Mouse (Mus musculus): ENCODE measurements at regions not wholly inside any gene's neighbourhood (a gene's known extent, or its start where the extent isn't known, plus 50 kb on each side); places are given as distances from the start of the nearest gene placed in this dataset.

DNA sequence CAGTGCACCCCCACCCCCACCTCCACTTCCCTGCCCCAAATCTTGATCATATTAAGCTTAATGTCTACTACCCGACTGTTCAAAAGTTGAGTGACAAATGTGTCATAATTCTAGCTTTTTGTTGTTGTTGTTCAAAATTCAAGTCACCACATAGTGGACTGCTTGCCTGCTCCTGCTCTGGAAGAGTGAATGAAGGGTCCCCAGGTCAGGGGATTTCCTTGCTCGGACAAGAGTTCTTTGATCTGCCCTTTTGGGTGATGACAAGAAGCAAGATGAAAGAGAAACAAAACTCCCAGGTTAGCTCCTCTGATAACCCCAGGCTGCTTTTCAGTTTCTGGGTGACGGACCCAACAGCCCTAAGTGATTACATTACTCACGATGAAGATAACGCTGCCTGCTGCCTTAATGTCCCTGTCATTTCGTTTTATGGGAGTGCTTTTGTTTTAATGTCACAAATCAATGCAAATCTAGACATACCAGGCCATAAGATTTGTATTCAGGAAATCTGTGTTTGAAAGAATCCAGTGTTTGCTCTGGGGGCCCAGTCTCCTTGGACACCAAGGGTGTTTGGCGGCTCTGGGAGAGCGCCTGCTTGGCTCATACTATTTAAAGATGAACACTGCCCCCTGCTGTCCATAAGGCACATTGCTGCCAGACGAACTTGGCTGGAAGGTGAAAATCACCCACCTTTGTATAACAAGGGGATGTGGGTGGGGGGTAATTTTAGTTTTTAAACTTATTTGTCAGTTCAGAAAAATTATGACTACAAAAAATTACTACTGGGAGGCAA, 172.0 kb upstream of the 1700066M21Rik start:
- Histone ChIP-seq H3K27ac (no peak overlapping the region), H3K4me3 (peak overlapping the region; percentile 35; the same call in 1 of the 2 replicates)
- peak; percentile 93 for TF ChIP-seq CTCF (conservative IDR thresholded peaks at IDR 0.05)
- peak; percentile 75 to 77 for DNase-seq (ENCODE audit: low spot score in 2 of 2)

DNA sequence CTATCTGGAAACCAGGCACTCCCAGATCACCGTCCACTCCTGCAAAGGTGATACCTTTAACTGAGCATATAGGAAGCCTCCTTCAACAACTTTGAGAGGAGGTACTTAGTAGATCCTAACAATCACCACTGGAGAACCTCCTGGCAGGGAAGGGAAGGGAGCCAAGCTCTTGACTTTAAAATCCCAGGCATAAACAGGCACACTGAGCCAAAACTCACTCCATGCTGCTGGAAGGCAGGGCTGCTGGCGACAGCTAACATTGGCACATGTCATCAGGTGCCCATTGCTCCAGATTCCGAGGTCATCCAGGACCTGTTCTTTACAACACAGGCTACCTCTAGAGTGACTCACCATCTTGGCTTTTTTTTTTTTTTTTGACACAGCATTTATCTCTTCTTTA, 170.9 kb upstream of the 1700066M21Rik start:
- H3K4me3 ChIP-seq: no peak overlapping the region
- no peak for TF ChIP-seq CTCF (conservative IDR thresholded peaks at IDR 0.05)
- no peak for DNase-seq (ENCODE audit: low spot score in 2 of 2)
- no peak overlapping the region for H3K27ac ChIP-seq

DNA sequence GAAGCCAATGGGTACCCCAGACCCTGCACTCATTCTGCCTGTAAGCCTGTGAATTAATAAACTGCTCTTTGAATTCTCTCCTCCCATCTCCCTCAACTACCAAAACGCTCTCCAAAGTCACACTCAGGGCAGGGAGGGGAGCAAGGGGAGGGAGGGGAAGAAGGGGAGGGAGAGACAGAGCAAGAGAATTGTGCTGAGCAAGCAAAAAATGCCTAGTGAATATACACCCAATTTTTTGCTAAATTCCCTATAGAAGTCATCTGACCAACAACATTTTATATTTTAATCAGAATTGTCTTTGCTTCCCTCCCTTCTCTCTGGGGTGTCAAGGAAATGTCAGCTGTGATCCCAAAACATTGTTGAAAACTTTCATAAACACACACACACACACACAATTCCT, 170.5 kb upstream of the 1700066M21Rik start:
- no peak overlapping the region for H3K27ac ChIP-seq
- no peak for TF ChIP-seq CTCF (conservative IDR thresholded peaks at IDR 0.05)
- H3K4me3 ChIP-seq: no peak overlapping the region
- no peak for DNase-seq (ENCODE audit: low spot score in 2 of 2)

DNA sequence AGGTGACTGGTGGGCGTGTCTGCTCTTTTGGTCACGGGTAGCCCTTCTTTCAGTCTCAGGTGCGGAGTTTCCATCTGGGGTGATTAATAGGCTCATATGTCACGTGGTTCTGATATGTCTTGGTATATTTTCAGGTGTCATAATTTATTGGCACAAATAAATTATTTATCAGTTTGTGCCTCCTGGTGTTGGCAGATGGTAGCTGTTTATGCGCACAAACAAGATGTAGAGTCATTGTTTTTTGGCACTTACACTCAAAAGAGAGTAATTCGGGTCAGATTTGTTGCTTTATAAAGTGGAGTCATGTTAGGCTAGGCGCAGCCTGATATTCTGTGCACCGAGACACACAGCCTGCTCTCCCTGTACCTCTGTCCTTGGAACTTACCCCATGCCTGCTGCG, 169.0 kb upstream of the 1700066M21Rik start:
- Histone ChIP-seq H3K4me3 (no peak overlapping the region), H3K27ac (no peak overlapping the region)
- DNase-seq (ENCODE audit: low spot score in 2 of 2): no peak
- TF ChIP-seq CTCF (conservative IDR thresholded peaks at IDR 0.05): peak; percentile 18; the same call in 1 of the 2 replicates

DNA sequence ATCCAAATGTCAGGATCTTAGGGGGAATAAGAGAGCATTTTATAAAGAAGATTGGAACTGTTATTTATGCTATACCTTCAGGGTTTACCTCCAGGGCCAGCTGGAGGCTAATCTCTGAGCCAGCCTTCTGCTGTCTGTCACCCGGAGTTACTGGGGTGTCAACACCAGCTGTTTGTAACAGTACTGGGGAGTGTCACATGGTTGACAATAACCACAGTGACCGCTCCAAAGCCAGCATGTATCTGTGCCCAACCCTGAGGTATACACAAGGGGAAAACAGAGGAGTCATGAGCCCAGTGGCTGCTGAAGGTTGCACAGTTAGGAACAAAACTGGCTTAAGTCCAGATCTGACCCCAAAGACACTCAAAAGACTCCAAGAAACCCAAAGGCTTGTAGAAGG, 168.1 kb upstream of the 1700066M21Rik start:
- TF ChIP-seq CTCF (conservative IDR thresholded peaks at IDR 0.05): no peak
- DNase-seq (ENCODE audit: low spot score in 2 of 2): no peak
- H3K4me3 ChIP-seq: no peak overlapping the region
- no peak overlapping the region for H3K27ac ChIP-seq

DNA sequence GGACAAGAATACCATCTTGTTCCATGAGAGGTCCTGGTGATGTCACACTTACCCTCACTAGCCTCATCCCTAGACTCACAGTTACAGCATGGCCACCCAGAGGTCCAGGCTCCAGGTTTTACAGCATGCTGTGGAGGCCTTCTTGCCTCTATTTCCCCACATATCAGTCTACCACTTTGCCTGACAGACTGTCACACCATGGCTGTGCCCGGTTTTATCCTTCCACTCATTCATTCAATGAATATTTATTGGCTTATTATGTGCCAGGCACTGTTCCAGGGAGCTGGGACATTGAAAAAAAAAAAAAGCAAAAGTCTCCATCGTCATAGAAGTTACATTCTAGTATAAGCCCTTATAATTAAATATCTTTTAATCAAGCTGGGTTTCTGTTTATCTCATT, 166.4 kb upstream of the 1700066M21Rik start:
- TF ChIP-seq CTCF (conservative IDR thresholded peaks at IDR 0.05): no peak
- no peak for DNase-seq (ENCODE audit: low spot score in 2 of 2)
- Histone ChIP-seq H3K27ac (no peak overlapping the region), H3K4me3 (no peak overlapping the region)

DNA sequence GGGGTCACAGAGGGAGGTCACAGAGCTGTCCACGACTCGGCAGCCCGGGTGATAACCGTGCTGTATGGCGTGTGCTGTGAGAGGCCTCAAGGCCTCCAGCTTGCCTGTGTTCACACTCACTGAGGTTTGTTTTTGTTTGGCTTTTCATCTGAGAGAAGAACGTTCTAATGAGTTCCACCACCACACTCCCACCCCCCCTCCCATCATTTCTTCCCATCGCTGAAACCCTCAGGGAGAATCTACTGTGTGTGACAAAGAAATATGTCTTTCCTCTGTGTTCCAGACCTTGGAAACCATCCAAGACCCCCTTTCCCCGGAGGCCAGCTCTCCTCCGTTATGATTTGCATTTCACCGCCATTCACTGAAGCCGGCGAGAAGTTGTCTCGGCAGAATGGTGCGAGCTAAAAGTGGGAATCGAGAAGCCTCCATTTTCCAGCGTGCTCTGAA, 164.0 kb upstream of the 1700066M21Rik start:
- no peak for TF ChIP-seq CTCF (conservative IDR thresholded peaks at IDR 0.05)
- DNase-seq (ENCODE audit: low spot score in 2 of 2): no peak
- Histone ChIP-seq H3K27ac (no peak overlapping the region), H3K4me3 (no peak overlapping the region; the same call in 1 of the 2 replicates)

DNA sequence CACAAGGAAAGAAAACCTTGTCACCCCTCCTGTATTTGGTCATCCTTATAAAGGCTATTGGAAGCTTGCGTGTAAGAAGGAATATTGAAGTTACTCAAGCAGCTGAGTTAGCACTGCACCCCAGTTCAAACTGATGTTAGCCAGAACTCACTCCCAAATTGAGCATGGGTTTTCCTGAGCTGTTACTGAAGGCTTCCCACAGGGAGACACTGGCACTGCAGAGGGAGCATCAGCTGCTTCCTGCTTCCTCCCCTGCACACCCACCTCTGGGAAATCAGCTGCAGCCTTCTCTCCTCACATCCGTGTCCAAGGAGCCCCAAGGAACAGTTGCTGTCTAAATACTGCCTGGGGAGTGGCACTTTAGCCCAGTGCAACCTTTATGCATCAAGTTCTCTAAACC, 163.2 kb upstream of the 1700066M21Rik start:
- H3K4me3 ChIP-seq: no peak overlapping the region
- no peak overlapping the region for H3K27ac ChIP-seq
- TF ChIP-seq CTCF (conservative IDR thresholded peaks at IDR 0.05): no peak; the same call in 1 of the 2 replicates
- no peak for DNase-seq (ENCODE audit: low spot score in 2 of 2)

DNA sequence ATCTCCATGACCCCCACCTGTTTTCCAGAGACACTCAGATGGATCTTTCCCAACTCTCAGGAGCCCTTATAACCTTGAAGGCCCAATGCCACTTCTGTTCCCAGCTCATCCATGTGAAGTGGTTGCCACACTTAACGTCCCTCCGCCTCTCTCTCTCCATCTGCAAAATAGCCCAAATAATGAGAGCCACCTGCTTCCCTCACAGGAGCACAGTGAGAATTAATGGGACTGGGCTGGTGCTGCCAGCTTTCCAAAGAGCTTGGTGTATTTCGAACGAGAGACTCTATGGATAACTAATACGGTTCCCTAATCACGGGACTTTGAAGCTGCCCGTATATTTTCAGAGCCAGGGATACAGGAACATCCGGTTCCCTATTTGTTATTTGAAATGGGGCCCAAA, 159.8 kb upstream of the 1700066M21Rik start:
- no peak for TF ChIP-seq CTCF (conservative IDR thresholded peaks at IDR 0.05)

DNA sequence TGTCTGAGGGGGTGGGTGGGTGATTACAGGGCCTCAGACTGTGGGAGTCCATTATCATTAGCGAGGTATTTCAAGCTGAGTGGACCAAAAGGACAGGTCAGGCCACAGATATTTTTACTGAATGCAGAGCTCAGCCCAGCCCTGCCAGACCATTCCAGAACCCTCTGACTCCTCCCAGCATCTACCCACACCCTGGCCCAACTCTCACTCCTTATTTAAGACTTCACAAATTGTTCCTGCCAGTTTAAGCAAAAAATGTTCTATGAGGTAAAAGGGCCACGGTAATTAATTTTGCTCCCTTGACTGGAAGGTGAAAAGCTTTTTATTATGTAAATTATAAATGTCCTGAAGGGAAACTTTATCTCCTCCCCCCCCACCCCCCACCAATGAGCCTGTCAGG, 159.3 kb upstream of the 1700066M21Rik start:
- TF ChIP-seq CTCF (conservative IDR thresholded peaks at IDR 0.05): no peak
- DNase-seq (ENCODE audit: low spot score in 2 of 2): no peak
- Histone ChIP-seq H3K4me3 (no peak overlapping the region), H3K27ac (no peak overlapping the region; the same call in 1 of the 2 replicates)

More for the DNA sequence above, 159.8 kb upstream of the 1700066M21Rik start:
- no peak for DNase-seq (ENCODE audit: low spot score in 2 of 2)
- Histone ChIP-seq H3K4me3 (no peak overlapping the region), H3K27ac (no peak overlapping the region)

DNA sequence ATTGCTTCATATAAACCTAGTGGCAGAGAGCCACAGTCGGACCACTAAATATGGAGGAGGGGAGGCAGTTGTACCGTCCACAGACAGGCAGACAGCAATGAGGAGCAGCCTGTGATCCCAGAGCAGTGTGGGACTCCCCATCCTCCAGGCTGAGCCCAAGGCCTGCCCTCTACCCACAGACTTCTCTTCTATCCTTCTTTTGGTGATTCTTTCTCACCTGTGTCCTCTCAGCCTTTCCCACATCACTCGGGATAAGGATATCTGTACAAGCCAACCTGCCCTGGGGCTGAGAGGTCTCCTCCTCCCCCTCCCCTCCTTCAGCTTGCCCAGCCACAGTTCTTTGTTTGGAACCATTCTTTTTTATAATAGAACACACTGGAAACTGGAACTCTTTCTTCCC, 158.8 kb upstream of the 1700066M21Rik start:
- H3K4me3 ChIP-seq: no peak overlapping the region
- no peak for TF ChIP-seq CTCF (conservative IDR thresholded peaks at IDR 0.05)
- no peak for DNase-seq (ENCODE audit: low spot score in 2 of 2)
- H3K27ac ChIP-seq: peak overlapping the region; percentile 36; the same call in 1 of the 2 replicates

DNA sequence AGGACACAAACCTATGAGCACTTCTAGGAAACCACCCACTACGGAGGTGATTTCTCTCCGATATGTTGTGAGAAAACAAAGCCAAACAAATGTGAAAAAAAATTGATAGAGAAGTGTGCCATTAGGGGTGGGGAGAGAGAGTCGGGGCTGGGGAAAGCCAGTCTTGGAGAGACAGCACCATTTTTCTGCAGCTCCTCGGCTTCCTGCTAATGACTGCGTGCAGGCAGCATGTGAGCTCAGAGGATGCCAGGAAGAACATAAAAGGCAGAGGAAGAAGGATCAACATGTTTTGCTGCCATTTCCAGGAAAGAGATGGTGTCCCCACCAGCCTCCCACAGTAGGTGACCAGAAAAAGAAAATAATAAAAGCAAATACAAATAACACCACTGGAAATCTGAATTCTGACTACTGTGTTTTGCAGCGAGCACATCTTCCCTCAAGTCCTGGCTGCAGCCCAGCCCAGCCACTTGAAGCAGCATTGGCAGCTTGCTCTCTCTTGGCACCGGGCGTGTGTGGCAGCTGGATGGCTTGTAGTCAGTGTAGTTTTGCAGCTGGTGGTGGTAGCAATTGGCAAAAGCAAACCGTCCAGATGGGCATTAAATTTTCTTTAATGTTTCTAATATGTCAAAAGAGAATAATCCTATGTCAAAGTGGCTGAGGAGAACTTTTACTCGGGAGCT, 152.9 kb upstream of the 1700066M21Rik start:
- no peak for TF ChIP-seq CTCF (conservative IDR thresholded peaks at IDR 0.05)
- Histone ChIP-seq H3K4me3 (peak overlapping the region; percentile 11; the same call in 1 of the 2 replicates), H3K27ac (peak overlapping the region; percentile 72)
- peak; percentile 53 to 59 for DNase-seq (ENCODE audit: low spot score in 2 of 2)

DNA sequence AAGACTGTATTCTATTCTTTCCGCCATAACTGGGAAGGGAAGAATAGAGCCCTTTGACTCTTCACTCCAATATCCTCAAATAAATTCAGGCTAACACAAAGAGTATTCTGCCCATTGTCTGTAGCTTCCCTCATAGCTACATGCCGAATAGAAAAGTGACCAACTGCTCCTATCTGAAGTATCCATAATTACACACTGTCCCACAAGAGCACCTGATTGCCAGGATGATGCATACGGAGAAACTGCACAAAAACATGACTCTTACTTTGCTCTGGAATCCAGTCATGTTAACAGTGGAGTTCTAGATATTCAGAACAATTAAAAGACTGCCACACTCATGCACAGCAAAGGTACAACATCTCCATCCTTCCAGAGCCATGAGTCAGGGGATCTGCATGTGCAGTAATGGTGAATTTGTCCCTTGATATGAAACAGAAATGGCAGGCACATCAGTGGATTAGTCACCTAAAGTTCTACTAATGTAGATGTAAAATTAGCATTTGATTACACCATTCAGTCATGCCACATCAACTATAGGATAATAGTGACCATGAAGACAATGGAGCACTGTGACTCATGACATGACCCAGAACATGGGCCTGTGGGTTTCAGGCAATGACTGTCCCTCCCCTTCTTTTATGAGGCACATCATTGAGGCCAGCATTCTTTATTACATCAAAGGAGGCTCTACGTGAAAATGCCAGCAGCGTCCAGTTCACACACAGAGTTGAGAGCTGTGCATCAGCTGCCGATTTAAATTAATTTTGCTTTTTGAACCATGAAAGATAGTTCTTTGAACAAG, 133.6 kb upstream of the 1700066M21Rik start:
- no peak for DNase-seq (ENCODE audit: low spot score in 2 of 2)
- peak overlapping the region; percentile 59; the same call in 1 of the 2 replicates for H3K27ac ChIP-seq
- no peak overlapping the region for H3K4me3 ChIP-seq
- TF ChIP-seq CTCF (conservative IDR thresholded peaks at IDR 0.05): no peak
